Mouse (Mus musculus) right cerebral cortex, adult 18-20 months (tissue): ENCODE data around the gene Srm.

Experiments used
- DNase-seq: peaks from one replicate; pipeline ENCODE4 v3.0.0; 2022; ENCODE audit warnings: mixed read lengths

The Srm gene

GRCm38 (mm10) chr4:148638302-148638701 lies 47.0 kb downstream of the Srm start:
- no peak for DNase-seq

- no peak for DNase-seq
Measured at GRCm38 (mm10) chr4:148639455-148639854, 48.2 kb downstream of the Srm start.

GRCm38 (mm10) chr4:148641121-148641520 lies 49.8 kb downstream of the Srm start:
- DNase-seq, result no peak

GRCm38 (mm10) chr4:148643291-148644156 lies 52.2 kb downstream of the Srm start, which contains the start of gene Gm572:
TSS of gene Gm572 (plus strand) at chr4:148643317.
- no peak for DNase-seq

- peak; percentile 57 for DNase-seq
Measured at GRCm38 (mm10) chr4:148644157-148644511, 52.8 kb downstream of the Srm start.
